Mouse (Mus musculus): ENCODE data around the gene Ubc.
A peak's percentile ranks its signal among the peaks of the same experiment; 100 is the strongest.
"Not testable (repeated sequence)": the region's sequence is repeated elsewhere in the genome, so short reads cannot be mapped to it uniquely, and the experiment has no call there.

The Ubc gene

DNA sequence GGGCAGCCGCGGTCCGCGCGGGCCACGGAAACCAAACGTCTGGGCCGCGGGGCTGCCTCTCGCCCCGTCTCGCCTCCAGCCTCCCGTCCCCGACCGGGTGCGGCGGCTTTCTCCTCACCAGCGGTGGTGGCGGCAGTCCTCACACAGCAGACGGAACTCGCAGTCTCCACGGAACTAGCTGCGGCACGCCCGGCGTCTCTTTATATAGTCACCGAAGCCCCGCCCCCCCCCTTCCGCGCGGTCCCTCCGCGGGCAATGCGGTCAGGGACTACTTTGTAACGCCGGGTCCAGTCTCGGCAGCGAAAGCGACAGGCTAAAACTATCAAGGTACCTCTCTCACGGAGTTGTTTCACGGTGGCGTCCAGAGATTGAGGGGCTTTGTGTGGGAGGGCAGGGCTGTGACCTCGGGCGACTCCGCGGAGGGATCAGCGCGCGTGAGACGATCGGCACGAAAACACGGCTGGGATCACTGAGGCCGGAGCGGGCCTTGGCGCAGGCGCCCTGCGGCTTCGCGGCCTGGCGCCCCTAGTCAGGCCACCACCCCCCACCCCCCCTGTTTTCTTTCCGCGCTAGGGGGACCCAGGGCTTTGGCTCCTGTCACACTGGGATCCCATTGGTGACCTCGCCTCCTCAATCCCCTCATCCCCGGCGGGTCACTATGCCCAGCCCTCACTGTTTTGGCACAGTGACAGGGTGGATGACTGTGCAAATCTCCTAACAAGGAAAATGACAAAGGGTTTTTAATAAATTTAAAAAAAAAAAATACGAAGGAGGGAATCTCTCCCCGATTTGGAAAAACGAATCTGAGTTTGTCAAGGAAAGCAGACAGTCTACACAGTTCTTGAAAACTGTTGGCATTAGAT lies at the start of gene Ubc:
Gene Ubc, minus strand, starts transcription at position 624 of the 863 bp plus-strand sequence.
- DNase-seq: peak; percentile 85 to 91

DNA sequence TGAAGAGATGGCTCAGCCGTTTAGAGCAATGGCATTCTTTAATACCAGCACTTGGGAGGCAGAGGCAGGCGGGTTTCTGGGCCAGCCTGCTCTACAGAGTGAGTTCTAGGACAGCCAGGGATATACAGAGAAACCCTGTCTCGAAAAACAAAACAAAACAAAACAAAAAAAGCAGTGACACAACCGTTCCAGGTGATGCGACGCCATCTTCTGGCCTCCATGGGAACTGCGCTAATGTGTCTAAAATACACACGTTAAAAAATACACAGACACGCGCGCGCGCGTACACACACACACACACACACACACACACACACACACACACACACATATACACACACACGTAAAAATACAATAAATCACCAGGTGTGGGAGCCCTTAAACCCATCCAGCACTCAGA lies 44.3 kb upstream of the Ubc start:
- DNase-seq: peak in 1 of 2 experiments; percentile 60

DNA sequence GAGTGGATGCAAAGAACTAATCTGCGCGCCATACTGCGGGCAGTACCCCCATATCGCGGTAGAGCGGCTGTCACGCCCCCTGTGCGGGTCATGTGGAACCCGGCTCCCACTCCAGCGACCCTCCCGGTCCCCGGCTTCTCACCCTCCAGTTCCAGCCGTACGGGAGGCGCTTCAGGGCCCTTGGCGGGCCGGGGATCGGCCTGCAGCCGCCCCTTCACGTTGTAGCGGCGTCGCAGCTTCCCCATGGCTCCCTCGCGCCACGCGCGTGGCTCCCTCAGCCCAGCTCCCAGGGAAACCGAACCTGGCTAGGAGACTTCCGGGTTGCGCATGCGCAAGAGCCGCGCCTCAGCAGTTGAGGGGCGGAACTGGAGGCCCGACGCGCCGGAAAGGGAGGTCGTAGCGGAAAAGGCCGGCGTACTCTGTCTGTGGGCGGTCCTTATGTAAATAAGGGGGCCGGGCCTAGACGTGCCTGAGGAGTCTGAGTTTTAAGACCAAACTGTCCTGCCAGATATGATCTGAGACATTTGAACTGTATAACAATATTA lies 43.9 kb upstream of the Ubc start, which contains the start of gene Dhx37:
Gene Dhx37, minus strand, starts transcription at position 329 of the 545 bp plus-strand sequence.
- peak; percentile 95 to 96 for DNase-seq

DNA sequence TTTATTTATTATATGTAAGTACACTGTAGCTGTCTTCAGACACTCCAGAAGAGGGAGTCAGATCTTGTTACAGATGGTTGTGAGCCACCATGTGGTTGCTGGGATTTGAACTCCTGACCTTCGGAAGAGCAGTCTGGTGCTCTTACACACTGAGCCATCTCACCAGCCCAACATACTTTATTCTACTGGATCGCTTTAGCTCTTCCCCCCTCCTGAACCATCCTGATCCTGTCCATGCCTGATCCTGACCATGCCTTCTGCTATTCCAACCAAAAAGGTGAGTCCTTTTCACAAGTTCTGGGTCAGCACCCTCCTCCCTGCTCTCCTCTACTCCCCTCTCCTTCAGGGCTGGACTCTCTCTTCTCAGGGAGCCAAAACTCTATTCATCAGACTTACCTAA lies 42.3 kb upstream of the Ubc start:
- not testable (repeated sequence) for DNase-seq

DNA sequence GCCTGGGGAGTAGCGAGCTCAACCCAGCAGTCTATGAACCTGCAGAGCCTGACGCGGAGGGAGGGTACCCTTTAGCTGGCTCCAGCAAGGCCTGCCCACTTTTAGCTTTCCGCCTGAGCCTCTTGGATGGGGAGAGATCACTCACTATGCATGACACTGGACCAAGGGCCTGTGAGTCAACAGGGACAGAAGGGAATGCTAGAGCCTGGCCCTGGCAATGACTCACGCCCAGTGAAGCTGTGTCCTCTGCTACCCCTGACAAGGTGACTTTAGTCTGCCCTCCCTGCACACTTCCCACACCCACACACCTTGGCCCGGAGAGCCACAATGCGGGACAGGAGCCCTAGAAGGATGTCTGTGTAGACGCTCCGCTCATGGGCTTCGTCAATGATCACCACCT lies 36.3 kb upstream of the Ubc start:
- no peak for DNase-seq

DNA sequence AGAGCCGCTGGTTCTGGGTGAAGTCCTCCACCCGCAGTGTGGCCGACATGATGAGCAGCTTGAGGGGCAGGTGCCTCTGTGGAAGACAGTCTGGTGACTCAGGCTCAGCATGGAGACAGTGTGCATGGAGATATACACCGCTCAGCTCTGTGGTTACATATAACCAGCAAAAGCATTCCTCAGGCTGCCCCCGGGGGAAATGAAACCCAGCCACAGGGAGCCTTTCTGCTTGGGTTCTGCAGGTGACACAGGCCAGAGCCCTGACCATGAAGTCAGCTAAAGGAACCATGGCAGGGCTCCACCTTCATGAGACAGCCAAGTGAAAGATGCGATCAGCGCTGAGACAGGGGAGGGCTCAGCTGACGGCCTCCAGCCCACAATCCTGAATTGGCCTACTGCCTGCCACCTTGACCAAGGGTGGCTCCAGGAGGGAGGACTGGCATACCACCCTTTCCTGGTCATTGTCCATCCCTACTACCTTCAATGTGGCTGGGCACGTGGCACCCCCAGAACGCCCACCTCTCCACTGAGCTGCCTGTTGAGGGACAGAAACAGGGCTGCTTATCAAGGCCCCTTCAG lies 35.8 kb upstream of the Ubc start:
- no peak for DNase-seq

DNA sequence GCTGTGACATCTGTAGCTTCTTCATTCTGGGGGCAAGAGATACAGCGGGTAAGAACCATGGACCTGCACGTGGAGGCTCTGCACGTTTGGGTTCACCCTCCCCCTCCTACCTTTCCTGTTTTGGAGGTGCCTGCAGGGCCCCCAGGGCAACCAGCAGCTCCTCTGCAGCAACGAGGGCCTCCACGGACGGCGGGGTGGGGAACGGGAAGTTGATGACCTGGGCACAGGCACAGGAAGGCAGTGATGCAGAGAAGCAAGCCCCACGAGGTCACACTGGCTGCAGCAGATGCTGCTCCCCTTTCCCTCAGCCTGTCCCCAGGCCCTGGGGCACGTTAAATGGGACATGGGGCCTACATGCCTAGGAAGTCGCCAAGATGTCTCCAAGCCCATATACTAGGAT lies 29.1 kb upstream of the Ubc start:
- peak; percentile 55 to 58 for DNase-seq

DNA sequence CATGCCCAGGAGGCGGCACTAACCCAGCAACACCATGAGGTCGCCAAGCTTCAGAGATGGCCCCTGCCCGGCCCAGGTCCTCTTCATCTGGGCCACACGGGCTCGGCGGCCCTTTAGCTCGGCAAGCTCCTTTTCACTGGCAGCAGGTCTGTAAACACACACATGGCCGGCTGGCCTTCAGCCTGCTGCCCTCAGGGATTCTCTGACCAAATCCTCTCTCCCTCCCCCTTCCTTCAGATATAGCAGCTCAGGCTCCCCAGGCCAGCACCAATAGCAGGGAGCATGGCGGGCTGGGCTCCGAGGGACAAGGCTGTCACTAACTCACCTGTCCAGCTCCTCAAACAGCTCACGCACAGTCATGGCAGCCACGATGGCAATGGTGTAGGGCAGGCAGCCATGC lies 28.6 kb upstream of the Ubc start:
- no peak for DNase-seq

DNA sequence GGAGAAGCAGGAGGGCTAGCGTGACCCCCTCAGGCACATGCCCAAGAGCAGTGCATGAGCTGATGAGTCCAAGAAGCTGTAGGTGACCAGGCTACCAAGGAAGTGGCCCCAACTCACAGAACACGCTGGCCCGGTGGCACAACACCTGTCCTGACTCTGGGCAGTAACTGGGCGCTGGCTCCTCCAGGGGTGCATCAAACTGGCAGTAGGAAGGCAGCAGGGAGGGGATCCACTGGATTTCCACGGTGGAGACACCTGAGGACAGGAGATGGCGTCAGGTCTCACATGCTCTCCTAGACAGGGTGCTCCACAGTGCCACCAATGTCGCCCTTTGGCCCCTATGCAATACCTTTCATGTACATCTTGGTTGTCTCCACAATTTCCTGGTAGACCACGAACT lies 26.2 kb upstream of the Ubc start:
- no peak for DNase-seq

DNA sequence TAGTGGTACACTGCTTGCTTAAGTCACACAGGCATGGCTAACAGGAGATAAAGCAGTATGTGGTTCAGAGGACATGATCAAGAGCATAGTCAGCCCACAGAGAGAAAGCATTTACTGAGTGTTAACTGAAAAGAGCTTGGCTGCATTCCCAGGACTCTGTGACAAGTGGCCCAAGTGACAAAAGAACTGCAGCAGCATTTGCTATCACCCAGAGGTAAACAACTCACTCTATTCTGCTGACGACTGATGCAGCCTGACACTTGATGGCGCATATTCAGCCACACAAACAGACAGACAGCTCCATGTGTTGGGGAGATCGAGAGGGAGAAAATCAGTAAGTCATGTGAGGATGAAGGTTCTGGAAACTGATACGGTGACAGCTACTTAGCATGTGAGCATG lies 23.8 kb upstream of the Ubc start:
- DNase-seq: no peak

DNA sequence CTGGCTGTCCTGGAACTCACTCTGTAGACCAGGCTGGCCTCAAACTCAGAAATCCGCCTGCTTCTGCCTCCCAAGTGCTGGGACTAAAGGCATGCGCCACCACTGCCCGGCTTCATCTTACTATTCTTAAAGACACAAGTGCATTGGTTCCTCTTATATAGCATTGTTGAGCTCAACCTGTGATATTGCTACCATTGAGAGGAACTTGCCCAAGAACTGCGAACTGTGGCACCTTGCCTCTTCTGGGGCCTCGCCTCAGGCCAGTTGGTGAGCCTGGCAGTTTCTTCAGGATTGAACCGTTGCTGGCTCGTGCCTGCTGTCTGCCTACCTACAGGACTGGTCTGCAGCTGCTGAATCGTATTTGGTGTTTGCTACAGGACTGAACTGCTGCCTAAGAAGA lies 22.5 kb upstream of the Ubc start:
- DNase-seq: not testable (repeated sequence)

DNA sequence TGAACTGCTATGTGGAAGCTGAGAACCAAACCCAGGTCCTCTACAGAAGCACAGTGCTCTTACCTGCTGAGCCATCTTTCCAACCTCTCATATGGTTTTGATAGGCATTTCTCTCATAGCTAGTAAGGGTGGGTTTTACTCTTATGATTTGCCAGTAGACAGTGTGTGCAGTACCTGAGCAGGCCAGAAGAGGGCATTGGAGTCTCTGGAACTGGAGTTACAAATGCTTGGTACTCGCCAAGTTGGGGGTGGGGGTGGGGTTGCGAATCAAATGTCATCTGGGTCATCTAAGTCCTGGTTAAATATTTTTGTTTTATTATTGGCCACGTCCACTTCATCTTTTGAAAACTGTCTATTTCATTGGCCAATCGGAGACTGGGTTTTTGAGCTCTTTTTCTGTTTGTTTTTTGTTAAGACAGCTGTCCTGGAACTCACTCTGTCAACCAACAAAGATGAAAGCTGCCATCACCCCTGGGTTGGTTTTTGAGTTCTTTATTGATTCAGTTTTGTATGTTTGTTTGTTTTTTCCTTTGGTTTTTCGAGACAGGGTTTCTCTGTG lies 22.0 kb upstream of the Ubc start:
- peak; percentile 85 to 86 for DNase-seq

DNA sequence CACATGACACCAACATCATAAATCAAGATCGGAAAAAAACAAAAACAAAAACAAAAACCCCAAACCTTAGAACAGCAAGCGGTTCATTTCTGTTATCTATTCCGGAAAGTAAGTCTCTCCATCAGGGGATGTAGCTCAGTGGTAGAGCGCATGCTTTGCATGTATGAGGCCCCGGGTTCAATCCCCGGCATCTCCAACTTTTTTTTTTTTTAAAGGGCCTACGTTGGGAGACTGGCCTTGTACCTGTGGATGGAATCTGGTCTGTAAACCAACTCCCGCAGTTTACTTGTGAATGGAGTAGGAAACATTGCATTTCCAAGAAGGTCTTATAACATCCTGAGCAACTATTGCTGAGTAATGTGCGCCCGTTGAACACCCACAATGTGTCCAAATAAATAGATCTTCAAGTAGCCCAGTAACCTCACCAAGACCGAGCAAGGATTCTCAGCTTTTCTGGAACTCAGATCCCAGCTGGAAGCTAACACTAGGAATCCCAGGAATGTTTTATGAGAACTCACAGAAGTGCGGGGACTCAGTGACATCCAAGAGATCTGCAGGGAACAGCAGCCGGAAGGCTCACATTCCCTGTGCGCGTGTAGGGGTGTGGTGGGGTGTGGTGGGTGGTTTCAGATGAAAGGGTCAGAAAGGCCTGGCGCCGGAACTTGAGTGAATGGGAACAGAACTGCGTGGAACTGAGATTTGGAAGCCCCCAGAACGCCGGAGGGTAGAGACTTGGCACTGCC lies 19.5 kb upstream of the Ubc start:
- DNase-seq: peak; percentile 39 to 48

DNA sequence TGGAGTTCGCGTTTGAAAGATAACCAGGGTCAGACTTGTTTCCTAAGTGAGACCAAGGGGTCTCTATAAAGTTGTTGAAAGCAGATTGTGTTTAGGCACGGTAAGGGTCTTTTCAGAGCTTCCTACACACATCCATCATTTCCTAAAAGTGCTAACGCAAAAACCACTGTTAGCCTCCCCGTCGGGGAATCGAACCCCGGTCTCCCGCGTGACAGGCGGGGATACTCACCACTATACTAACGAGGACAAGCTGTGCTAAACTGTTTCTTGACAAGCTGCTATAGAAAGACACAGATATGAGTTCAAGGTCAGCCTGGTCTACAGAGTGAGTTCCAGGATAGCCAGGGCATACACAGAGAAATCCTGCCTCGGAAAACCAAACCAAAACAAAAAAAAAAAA lies 18.8 kb upstream of the Ubc start:
- peak; percentile 89 to 93 for DNase-seq

DNA sequence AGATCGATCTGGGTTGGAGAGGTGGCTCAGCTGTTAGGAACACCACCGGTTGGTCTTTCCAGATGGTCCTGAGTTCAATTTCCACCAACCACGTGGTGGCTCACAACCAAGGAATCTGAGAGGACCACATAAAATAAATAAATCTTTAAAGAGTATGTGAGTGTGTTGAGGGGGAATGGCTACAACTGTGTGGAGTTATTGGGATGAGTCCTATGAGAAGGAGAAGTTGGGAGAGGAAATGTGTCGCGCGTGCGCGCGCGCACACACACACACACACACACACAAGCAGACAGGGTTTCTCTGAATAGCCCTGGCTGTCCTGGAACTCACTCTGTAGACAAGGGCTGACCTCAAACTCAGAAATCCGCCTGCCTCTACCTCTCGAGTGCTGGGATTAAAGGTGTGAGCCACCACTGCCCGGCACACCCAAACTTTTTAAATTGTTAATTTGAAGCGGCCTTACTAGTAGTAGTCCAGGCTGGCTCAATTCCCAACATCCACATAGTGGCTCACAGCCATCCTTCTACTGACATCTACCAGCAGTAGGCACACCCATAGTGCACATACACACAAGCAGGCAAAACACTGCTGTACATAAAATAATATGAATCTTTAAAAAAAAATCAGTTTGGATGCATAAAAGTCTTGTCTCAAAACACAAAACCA lies 18.0 kb upstream of the Ubc start:
- DNase-seq: no peak

DNA sequence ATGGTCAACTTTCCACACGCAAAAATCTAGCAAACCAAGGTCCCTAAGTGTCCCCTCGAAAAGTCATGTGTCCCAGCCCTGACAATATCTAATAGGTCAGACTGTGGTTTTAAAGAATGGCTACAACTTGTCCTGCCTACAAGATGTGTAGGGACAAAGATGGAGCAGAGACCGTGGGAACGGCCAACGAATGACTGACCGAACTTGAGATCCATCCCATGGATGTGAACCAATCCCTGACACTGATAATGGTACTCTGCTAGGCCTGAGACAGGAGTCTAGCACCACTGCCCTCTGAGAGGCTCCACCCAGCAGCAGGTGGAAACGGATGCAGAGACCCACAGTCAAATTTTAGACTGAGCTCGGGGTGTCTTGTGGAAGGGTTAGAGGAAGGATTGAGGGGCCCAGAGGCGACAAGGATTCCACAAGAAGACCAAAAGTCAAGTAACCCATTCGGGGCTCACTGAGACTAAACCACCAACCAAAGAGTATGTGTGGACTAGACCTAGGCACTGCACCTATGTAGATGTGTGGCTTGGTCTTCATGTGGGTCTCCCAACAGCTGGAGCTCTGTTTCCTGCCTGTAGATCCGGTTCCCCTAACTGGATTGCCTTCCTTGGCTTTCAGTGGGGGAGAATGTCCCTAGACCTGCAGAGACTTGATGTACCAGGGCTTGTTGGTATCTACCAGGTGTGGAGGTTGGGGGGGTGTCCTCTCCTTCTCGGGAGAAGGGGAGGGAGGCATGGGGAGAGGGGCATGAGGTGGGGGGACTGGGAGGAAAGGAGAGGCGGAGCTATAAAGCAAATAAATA lies 17.2 kb upstream of the Ubc start:
- DNase-seq: no peak

DNA sequence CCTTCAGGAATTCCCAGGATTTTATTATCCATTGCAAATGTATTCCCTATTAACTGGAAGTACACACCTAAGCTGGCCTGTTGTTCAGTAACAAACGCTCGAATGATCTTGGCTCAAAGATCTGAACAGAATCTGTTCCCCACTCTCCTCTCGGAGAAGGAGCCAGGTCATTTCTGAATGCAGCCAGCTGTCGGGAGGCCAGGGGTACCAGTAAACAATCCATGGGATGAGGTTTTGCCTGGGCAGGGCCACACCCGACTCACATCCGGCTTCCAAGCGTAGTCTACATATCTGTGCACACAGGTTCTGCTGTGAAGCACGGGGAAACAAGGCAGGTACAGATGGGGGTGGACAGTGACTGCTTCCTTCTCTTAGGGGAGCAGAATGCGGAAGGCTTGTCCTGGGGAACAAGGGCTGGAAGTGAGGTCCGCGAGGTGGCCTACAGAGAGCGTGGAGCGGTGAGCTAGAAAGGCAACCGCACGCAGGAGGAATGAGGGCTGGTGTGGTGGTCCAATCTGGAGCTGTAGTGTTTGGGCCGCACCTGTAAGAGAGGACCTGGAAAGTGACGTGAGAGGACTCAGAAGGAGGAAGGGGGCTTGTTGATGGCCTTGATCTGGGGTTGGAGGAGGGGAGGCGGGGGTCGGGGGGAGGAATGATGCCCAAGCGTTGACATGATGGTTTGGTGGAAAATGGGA lies 16.5 kb upstream of the Ubc start:
- peak; percentile 63 for DNase-seq

DNA sequence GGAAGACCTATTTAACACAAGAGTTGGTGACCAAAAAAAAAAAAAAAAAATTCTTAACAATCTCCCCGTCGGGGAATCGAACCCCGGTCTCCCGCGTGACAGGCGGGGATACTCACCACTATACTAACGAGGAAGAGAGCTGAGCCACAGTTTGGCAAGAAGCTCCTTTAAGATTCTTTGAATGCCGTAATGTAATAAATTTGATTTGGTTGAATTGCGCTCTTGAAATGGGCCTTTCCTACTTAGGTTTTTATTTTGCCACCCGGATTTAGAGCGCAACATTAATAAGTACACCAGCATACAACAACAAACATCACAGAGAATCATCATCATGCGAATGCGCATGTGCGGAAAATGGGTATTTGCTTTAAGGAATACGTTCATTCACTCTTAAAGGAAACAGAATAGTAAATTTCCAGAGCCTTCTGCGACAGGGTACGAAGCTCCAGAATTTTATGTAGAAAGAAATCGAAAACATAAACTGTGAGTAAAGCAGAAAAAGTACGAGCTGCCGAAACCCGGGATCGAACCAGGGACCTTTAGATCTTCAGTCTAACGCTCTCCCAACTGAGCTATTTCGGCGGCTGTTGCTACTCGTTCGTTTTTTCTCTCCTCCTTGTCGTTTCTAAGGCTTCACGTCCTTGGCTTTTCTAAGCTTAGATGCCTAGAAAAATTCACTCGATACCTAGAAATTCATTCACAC lies 15.7 kb upstream of the Ubc start:
- peak; percentile 91 to 93 for DNase-seq

DNA sequence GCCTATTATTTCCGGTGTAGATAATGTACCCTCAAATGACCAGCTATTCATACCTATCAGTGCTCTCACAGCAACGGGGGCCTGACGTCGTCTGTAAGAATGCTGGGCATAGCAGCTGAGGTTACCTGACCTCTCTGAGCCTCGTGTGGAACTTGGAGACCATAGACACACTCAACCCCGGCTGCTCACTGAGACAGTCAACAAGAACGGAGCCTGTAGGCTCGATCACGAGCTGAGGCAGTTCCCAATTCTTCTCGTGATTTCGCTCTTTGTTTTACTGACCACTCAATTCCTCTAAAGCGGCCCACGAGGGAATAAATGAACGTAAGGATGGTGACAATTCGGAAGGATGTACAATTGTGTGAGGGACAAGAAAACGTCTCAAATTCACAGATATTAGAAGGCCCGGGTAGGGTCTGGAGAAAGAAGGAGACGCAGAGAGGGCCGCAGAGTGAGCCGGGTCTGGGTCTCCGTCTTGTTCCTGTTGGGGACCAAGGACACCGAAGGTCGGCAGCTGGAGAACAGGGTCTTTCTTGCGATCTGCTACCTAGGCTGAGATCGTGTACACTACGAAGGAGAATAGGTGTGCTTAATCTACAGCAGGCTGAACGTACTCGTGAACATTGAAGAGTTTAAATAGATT lies 15.0 kb upstream of the Ubc start:
- no peak for DNase-seq

DNA sequence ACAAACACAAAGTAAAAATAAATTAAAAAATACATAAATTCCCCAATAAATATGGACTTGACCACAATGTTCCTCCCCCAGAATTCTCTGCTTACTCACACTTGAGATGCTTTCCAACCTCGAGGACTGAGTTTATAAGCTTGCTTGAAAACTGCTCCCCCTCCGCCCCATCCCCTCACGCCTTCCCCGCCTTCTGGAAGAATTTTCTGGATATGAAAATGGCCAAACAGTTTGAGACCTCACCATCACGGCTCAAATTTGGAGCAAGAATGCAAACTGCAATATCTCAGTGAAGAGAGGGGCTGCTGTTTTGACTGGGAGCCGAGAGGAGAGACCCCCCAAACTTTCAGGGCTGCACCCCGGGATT lies 14.5 kb upstream of the Ubc start:
- no peak for DNase-seq
